Mouse (Mus musculus): Measurements from ENCODE around the gene Chadl.

GRCm38 (mm10) chr15:81739296-81739695 is 42.2 kb upstream of the Chadl start:
- TF ChIP-seq CTCF (IDR thresholded peaks at IDR 0.05; ENCODE audit: borderline replicate concordance, extremely low read depth, insufficient read depth, insufficient read length) = no peak
- TF ChIP-seq POLR2A (IDR thresholded peaks at IDR 0.05; ENCODE audit: borderline replicate concordance, extremely low read depth, insufficient read depth, insufficient read length, poor library complexity, severe bottlenecking) = no peak

Measured in brain, embryonic 14.5 days (tissue).